Mouse (Mus musculus) forebrain, embryonic 12.5 days (tissue): Measurements from ENCODE around the gene Galt. TPM values are rescaled to one million over a fixed set of nuclear protein-coding genes. Genes with fewer than 3 reads are reported as not detected.
"Not testable (repeated sequence)": the region's sequence is repeated elsewhere in the genome, so short reads cannot be mapped to it uniquely, and the experiment has no call there.

Experiments used
- ATAC-seq: fragments of 200-750 bp; cut with Nextera tagmentation; 2 replicates; pipeline ENCODE4 v1.8.0; 2017; ENCODE audit warnings: moderate TSS enrichment; ENCODE audit not compliant: low FRiP score
- H3K27ac ChIP-seq: fragments of 300-500 bp; sonication (generic); 2 replicates; pipeline ENCODE4 v1.5.1; 2016; ENCODE audit warnings: mild to moderate bottlenecking
- H3K27me3 ChIP-seq: fragments of 300-500 bp; sonication (generic); 2 replicates; pipeline ENCODE4 v1.6.1; 2016; ENCODE audit warnings: mild to moderate bottlenecking
- H3K36me3 ChIP-seq: fragments of 300-500 bp; sonication (generic); replicated peaks from 2 replicates; pipeline ENCODE4 v1.6.1; 2016; ENCODE audit warnings: mild to moderate bottlenecking
- H3K4me1 ChIP-seq: fragments of 300-500 bp; sonication (generic); 2 replicates; pipeline ENCODE4 v1.6.1; 2016
- H3K4me2 ChIP-seq: fragments of 300-500 bp; sonication (generic); 2 replicates; pipeline ENCODE4 v1.6.1; 2016; ENCODE audit warnings: mild to moderate bottlenecking, moderate library complexity
- H3K4me3 ChIP-seq: fragments of 300-500 bp; sonication (generic); replicated peaks from 2 replicates; pipeline ENCODE4 v1.5.1; 2016; ENCODE audit warnings: mild to moderate bottlenecking
- H3K9ac ChIP-seq: fragments of 300-500 bp; sonication (generic); 2 replicates; pipeline ENCODE4 v1.6.1; 2016; ENCODE audit warnings: mild to moderate bottlenecking
- H3K9me3 ChIP-seq: fragments of 300-500 bp; sonication (generic); 2 replicates; pipeline ENCODE4 v1.6.1; 2016
- WGBS: fragments of 180-500 bp; shearing (Covaris S2); methylation state at CpG from one replicate; pipeline ENCODE4 v1.1.7; 2016; 5-methylcytosine and 5-hydroxymethylcytosine counted together
- polyA plus RNA-seq: library from polyadenylated mRNA; unstranded; fragments of >200 nt; fragmentation: Nextera tagmentation; extraction: Ambion mirVana; gene quantifications from 2 replicates; pipeline ENCODE4 v1.2.1, GENCODE M21; 2016

Galt gene
- polyA plus RNA-seq, 1 experiment from 2014 or later: 19.8 TPM

- not testable (repeated sequence) for H3K27me3 ChIP-seq, ATAC-seq, H3K9ac ChIP-seq, H3K36me3 ChIP-seq, H3K4me3 ChIP-seq, H3K9me3 ChIP-seq
- H3K27ac ChIP-seq: peak overlapping the region; percentile 64
- peaks cover 33% of the 10 kb centered on the region for H3K4me1 ChIP-seq
- WGBS: 49% methylated on average over 8 of the region's 8 CpGs
- H3K4me2 ChIP-seq: 0 out of 2 replicates have a peak overlapping the region, but pooled peaks have one; percentile 3
Observed at GRCm38 (mm10) chr4:41762688-41763114, 7.7 kb downstream of the Galt start.

GRCm38 (mm10) chr4:41763176-41763575 is 8.1 kb downstream of the Galt start:
- H3K9me3 ChIP-seq, ATAC-seq, H3K36me3 ChIP-seq, H3K4me3 ChIP-seq, H3K4me2 ChIP-seq, H3K27ac ChIP-seq, H3K9ac ChIP-seq, H3K27me3 ChIP-seq: not testable (repeated sequence)
- 78% methylated on average over 4 of the region's 6 CpGs for WGBS
- peaks cover 33% of the 10 kb centered on the region for H3K4me1 ChIP-seq

- not testable (repeated sequence) for H3K4me1 ChIP-seq, H3K9ac ChIP-seq, H3K4me2 ChIP-seq, H3K9me3 ChIP-seq, H3K27me3 ChIP-seq, H3K36me3 ChIP-seq, ATAC-seq, H3K27ac ChIP-seq, H3K4me3 ChIP-seq
- 86% methylated on average over 10 of the region's 10 CpGs for WGBS
Observed at GRCm38 (mm10) chr4:41767301-41767700, 12.3 kb downstream of the Galt start.

- H3K4me2 ChIP-seq: peak overlapping the region; percentile 42
- not testable (repeated sequence) for H3K9ac ChIP-seq, H3K36me3 ChIP-seq, H3K4me1 ChIP-seq, ATAC-seq, H3K27ac ChIP-seq, H3K27me3 ChIP-seq, H3K9me3 ChIP-seq
- peak overlapping the region; percentile 30 for H3K4me3 ChIP-seq
- WGBS: 8% methylated on average over 7 of the region's 16 CpGs
Observed at GRCm38 (mm10) chr4:41772946-41773345, 17.9 kb downstream of the Galt start.

- H3K9ac ChIP-seq: peak overlapping the region; percentile 54
- H3K27me3 ChIP-seq, ATAC-seq, H3K9me3 ChIP-seq, H3K4me1 ChIP-seq, H3K36me3 ChIP-seq: not testable (repeated sequence)
- under 1% methylated on average over 23 of the region's 25 CpGs for WGBS
- H3K4me3 ChIP-seq: peak overlapping the region; percentile 47
- peak overlapping the region; percentile 53 for H3K4me2 ChIP-seq
- H3K27ac ChIP-seq: peak overlapping the region; percentile 53; the same call in 1 of the 2 replicates
Observed at GRCm38 (mm10) chr4:41773502-41773901, 18.5 kb downstream of the Galt start.

GRCm38 (mm10) chr4:41774002-41774401 is 19.0 kb downstream of the Galt start, which contains the start of gene Ccl27a:
TSS of gene Ccl27a (minus strand) at chr4:41774247.
- H3K36me3 ChIP-seq, H3K9me3 ChIP-seq, H3K27me3 ChIP-seq, ATAC-seq, H3K4me1 ChIP-seq: not testable (repeated sequence)
- Histone ChIP-seq H3K4me2 (peak within 1 kb of the TSS; percentile 53), H3K4me3 (peak within 1 kb of the TSS; percentile 47), H3K27ac (peak within 1 kb of the TSS; percentile 53; the same call in 1 of the 2 replicates), H3K9ac (peak within 1 kb of the TSS; percentile 54)
- WGBS: 2% methylated on average over 12 of the region's 14 CpGs

- Histone ChIP-seq H3K4me2 (peak overlapping the region; percentile 50), H3K27ac (0 out of 2 replicates have a peak overlapping the region, but pooled peaks have one; percentile 26), H3K4me3 (peak overlapping the region; percentile 47)
- not testable (repeated sequence) for ATAC-seq, H3K27me3 ChIP-seq, H3K36me3 ChIP-seq, H3K9me3 ChIP-seq, H3K9ac ChIP-seq, H3K4me1 ChIP-seq
- 61% methylated on average over 3 of the region's 3 CpGs for WGBS
Observed at GRCm38 (mm10) chr4:41774506-41774905, 19.5 kb downstream of the Galt start.

- not testable (repeated sequence) for H3K9ac ChIP-seq, H3K27ac ChIP-seq, H3K4me3 ChIP-seq, H3K4me1 ChIP-seq, H3K27me3 ChIP-seq, H3K36me3 ChIP-seq, H3K4me2 ChIP-seq, ATAC-seq, H3K9me3 ChIP-seq
- WGBS: 79% methylated on average over 1 of the region's 1 CpGs
Observed at GRCm38 (mm10) chr4:41775840-41776239, 20.8 kb downstream of the Galt start.

GRCm38 (mm10) chr4:41781271-41781670 is 26.2 kb downstream of the Galt start:
- H3K9me3 ChIP-seq, H3K4me3 ChIP-seq, H3K9ac ChIP-seq, ATAC-seq, H3K36me3 ChIP-seq, H3K27ac ChIP-seq, H3K4me2 ChIP-seq, H3K27me3 ChIP-seq, H3K4me1 ChIP-seq: not testable (repeated sequence)
- 17% methylated on average over 9 of the region's 9 CpGs for WGBS

GRCm38 (mm10) chr4:41781748-41782485 is 26.9 kb downstream of the Galt start:
- not testable (repeated sequence) for H3K36me3 ChIP-seq, H3K4me1 ChIP-seq, H3K27me3 ChIP-seq, H3K4me3 ChIP-seq, H3K9me3 ChIP-seq, H3K27ac ChIP-seq, ATAC-seq, H3K9ac ChIP-seq
- H3K4me2 ChIP-seq: 0 out of 2 replicates have a peak overlapping the region, but pooled peaks have one; percentile 4
- 18% methylated on average over 14 of the region's 21 CpGs for WGBS

- not testable (repeated sequence) for H3K9ac ChIP-seq, H3K27ac ChIP-seq, H3K4me3 ChIP-seq, H3K9me3 ChIP-seq, ATAC-seq, H3K27me3 ChIP-seq, H3K4me1 ChIP-seq, H3K4me2 ChIP-seq, H3K36me3 ChIP-seq
- WGBS: 29% methylated on average over 4 of the region's 4 CpGs
Observed at GRCm38 (mm10) chr4:41782711-41783110, 27.7 kb downstream of the Galt start.

GRCm38 (mm10) chr4:41783197-41783596 is 28.2 kb downstream of the Galt start:
- not testable (repeated sequence) for H3K4me2 ChIP-seq, H3K36me3 ChIP-seq, H3K9me3 ChIP-seq, H3K4me3 ChIP-seq, H3K4me1 ChIP-seq, H3K27me3 ChIP-seq, H3K9ac ChIP-seq, ATAC-seq, H3K27ac ChIP-seq
- WGBS: 12% methylated on average over 3 of the region's 3 CpGs
